Mouse (Mus musculus) lung, embryonic 15.5 days (tissue): Measurements from ENCODE around the gene Hpcal4. TPM values are rescaled to one million over a fixed set of nuclear protein-coding genes. Genes with fewer than 3 reads are reported as not detected.
A peak's percentile ranks its signal among the peaks of the same experiment; 100 is the strongest.
"Not testable (repeated sequence)": the region's sequence is repeated elsewhere in the genome, so short reads cannot be mapped to it uniquely, and the experiment has no call there.

Experiments used
- ATAC-seq: fragments of 200-750 bp; cut with Nextera tagmentation; 2 replicates; pipeline ENCODE4 v1.8.0; 2017; ENCODE audit warnings: moderate number of reproducible peaks, borderline replicate concordance; ENCODE audit not compliant: low FRiP score, low TSS enrichment; ENCODE audit errors: extremely low read depth
- H3K27ac ChIP-seq: fragments of 300-500 bp; sonication (generic); 2 replicates; pipeline ENCODE4 v1.5.1; 2015; ENCODE audit warnings: moderate library complexity, mild to moderate bottlenecking, inconsistent platforms
- H3K27me3 ChIP-seq: fragments of 300-500 bp; sonication (generic); 2 replicates; pipeline ENCODE4 v1.6.1; 2015; ENCODE audit warnings: inconsistent platforms
- H3K36me3 ChIP-seq: fragments of 300-500 bp; sonication (generic); 2 replicates; pipeline ENCODE4 v1.6.1; 2015; ENCODE audit warnings: inconsistent platforms
- H3K4me1 ChIP-seq: fragments of 300-500 bp; sonication (generic); 2 replicates; pipeline ENCODE4 v1.6.1; 2015; ENCODE audit warnings: inconsistent platforms
- H3K4me2 ChIP-seq: fragments of 300-500 bp; sonication (generic); 2 replicates; pipeline ENCODE4 v1.6.1; 2015; ENCODE audit warnings: inconsistent platforms, mild to moderate bottlenecking, moderate library complexity
- H3K4me3 ChIP-seq: fragments of 300-500 bp; sonication (generic); 2 replicates; pipeline ENCODE4 v1.5.1; 2015; ENCODE audit warnings: mild to moderate bottlenecking, inconsistent platforms
- H3K9ac ChIP-seq: fragments of 300-500 bp; sonication (generic); 2 replicates; pipeline ENCODE4 v1.6.1; 2015; ENCODE audit warnings: inconsistent platforms
- H3K9me3 ChIP-seq: fragments of 300-500 bp; sonication (generic); 2 replicates; pipeline ENCODE4 v1.6.1; 2016; ENCODE audit warnings: inconsistent platforms
- WGBS: fragments of 180-500 bp; shearing (Covaris S2); methylation state at CpG from one replicate; pipeline ENCODE4 v1.1.7; 2015; 5-methylcytosine and 5-hydroxymethylcytosine counted together
- polyA plus RNA-seq: library from polyadenylated mRNA; unstranded; fragments of >200 nt; fragmentation: Nextera tagmentation; extraction: Ambion mirVana; gene quantifications from 2 replicates; pipeline ENCODE4 v1.2.1, GENCODE M21; 2015

Gene Hpcal4
- polyA plus RNA-seq, result 0.28 and 0.37 TPM in 2 replicates

DNA sequence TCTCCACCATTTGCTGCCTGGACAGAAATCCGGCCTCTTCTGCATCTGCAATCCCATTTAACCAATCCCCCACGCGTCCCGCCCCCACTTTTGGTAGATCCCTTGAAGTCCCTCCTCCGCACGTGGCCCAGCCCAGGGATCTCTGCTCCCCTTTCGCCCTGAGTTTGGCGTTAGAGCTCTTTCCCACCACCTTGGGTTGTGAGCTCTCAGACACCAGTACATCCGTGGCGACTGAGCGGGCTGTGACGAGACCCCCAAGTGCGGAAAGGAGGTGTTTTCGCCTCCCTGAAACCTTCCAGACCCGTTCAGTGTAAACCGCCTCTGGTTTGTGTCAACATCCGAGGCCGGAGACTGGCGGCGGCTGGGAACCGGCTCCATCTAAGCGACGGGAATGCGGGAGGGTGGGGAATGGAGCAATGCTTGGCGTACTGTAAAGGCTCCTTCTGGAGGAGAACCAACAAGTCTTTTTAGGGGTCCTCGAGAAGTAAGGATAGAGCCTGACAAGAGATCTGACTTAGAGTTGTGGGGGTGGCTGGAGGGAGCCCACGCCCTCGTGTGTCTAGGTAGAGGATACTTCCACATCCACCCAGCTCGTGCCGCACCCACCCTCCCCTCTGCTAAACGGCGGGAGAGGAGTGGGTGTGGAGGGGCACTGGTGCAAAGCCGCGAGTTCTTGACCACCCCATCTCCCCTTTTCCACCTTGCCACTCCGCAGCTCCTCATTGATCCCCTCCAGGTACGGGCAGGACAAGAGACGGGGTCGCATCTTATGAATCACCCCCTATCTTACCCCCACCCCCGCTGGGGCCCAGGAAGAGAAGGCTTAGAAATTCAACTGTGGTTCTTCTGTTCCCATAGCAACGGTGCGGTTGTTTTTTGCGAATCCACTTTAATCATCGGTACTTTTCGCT is at the start of gene Hpcal4:
Gene Hpcal4, plus strand, starts transcription at position 900 of the 911 bp plus-strand sequence.
- Histone ChIP-seq H3K27me3 (peaks cover 77% of the 10 kb centered on the region), H3K4me3 (peak within 1 kb of the TSS; percentile 41), H3K9me3 (no peaks in the 10 kb centered on the region), H3K9ac (no peak within 1 kb of the TSS; the same call in 1 of the 2 replicates), H3K4me1 (peaks cover 19% of the 10 kb centered on the region), H3K27ac (no peak within 1 kb of the TSS), H3K4me2 (peak within 1 kb of the TSS; percentile 72), H3K36me3 (no peaks in the 10 kb centered on the region)
- peak; percentile 44; the same call in 1 of the 2 replicates for ATAC-seq
- under 1% methylated on average over 44 of the region's 44 CpGs for WGBS

GRCm38 (mm10) chr4:123137551-123137950 is 45.5 kb upstream of the Hpcal4 start:
- Histone ChIP-seq H3K9me3 (no peaks in the 10 kb centered on the region), H3K4me3 (no peak overlapping the region), H3K9ac (no peak overlapping the region), H3K4me2 (no peak overlapping the region), H3K27ac (no peak overlapping the region), H3K4me1 (peaks cover 19% of the 10 kb centered on the region), H3K36me3 (peaks cover 39% of the 10 kb centered on the region), H3K27me3 (no peaks in the 10 kb centered on the region)
- 79% methylated on average over 3 of the region's 3 CpGs for WGBS
- ATAC-seq, result no peak

GRCm38 (mm10) chr4:123139513-123140154 is 43.4 kb upstream of the Hpcal4 start, which contains the start of gene Ppie:
TSS of gene Ppie (minus strand) at chr4:123139951.
- H3K4me3 ChIP-seq, result peak within 1 kb of the TSS; percentile 63
- peak within 1 kb of the TSS; percentile 61 for H3K9ac ChIP-seq
- peaks cover 19% of the 10 kb centered on the region for H3K4me1 ChIP-seq
- no peaks in the 10 kb centered on the region for H3K27me3 ChIP-seq
- under 1% methylated on average over 34 of the region's 34 CpGs for WGBS
- H3K9me3 ChIP-seq, result no peaks in the 10 kb centered on the region
- H3K36me3 ChIP-seq, result peaks cover 22% of the 10 kb centered on the region
- peak; percentile 98 for ATAC-seq
- peak within 1 kb of the TSS; percentile 67 for H3K4me2 ChIP-seq
- peak within 1 kb of the TSS; percentile 90 for H3K27ac ChIP-seq

GRCm38 (mm10) chr4:123147446-123148150 is 35.4 kb upstream of the Hpcal4 start:
- Histone ChIP-seq H3K4me1 (no peaks in the 10 kb centered on the region), H3K27ac (no peak overlapping the region), H3K9me3 (no peaks in the 10 kb centered on the region), H3K36me3 (no peaks in the 10 kb centered on the region), H3K9ac (no peak overlapping the region), H3K4me2 (no peak overlapping the region), H3K27me3 (no peaks in the 10 kb centered on the region), H3K4me3 (no peak overlapping the region)
- 66% methylated on average over 5 of the region's 5 CpGs for WGBS
- ATAC-seq, result no peak

GRCm38 (mm10) chr4:123152003-123152402 is 31.0 kb upstream of the Hpcal4 start:
- no peak overlapping the region for H3K9ac ChIP-seq
- H3K27me3 ChIP-seq, result no peaks in the 10 kb centered on the region; the same call in 1 of the 2 replicates
- no peak for ATAC-seq
- H3K27ac ChIP-seq, result no peak overlapping the region
- H3K4me3 ChIP-seq, result no peak overlapping the region
- H3K4me1 ChIP-seq, result no peaks in the 10 kb centered on the region
- no peaks in the 10 kb centered on the region for H3K9me3 ChIP-seq
- H3K36me3 ChIP-seq, result no peaks in the 10 kb centered on the region
- H3K4me2 ChIP-seq, result no peak overlapping the region
- 71% methylated on average over 4 of the region's 4 CpGs for WGBS

GRCm38 (mm10) chr4:123152976-123153375 is 30.1 kb upstream of the Hpcal4 start:
- no peaks in the 10 kb centered on the region; the same call in 1 of the 2 replicates for H3K27me3 ChIP-seq
- no peaks in the 10 kb centered on the region for H3K36me3 ChIP-seq
- no peak overlapping the region for H3K27ac ChIP-seq
- no peak overlapping the region for H3K4me2 ChIP-seq
- no peaks in the 10 kb centered on the region for H3K4me1 ChIP-seq
- 28% methylated on average over 5 of the region's 5 CpGs for WGBS
- ATAC-seq, result no peak
- no peak overlapping the region for H3K4me3 ChIP-seq
- H3K9me3 ChIP-seq, result no peaks in the 10 kb centered on the region
- no peak overlapping the region for H3K9ac ChIP-seq

DNA sequence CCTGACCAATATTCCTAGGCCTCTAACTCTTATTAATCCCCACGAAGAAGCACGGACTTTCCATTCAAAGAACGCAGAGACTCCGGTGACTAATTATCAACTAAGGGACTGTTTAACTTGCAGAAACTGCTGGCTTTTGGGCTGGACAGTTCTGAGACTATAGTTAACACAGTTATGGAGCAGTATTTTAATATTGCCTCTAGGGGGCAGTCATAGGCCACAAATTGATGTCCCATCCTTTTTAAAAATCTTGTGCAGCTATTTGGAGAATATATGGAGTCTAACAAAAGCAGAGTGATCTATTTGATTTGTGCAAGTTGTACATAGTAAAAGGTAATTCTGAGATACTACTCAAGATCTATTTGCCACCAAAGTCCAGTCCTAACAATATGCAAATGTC is 28.0 kb upstream of the Hpcal4 start:
- H3K27ac ChIP-seq, result no peak overlapping the region
- H3K4me3 ChIP-seq, result no peak overlapping the region
- no peaks in the 10 kb centered on the region for H3K4me1 ChIP-seq
- H3K9ac ChIP-seq, result no peak overlapping the region
- H3K9me3 ChIP-seq, result no peaks in the 10 kb centered on the region
- H3K36me3 ChIP-seq, result no peaks in the 10 kb centered on the region
- 25% methylated on average over 4 of the region's 4 CpGs for WGBS
- H3K27me3 ChIP-seq, result no peaks in the 10 kb centered on the region; the same call in 1 of the 2 replicates
- no peak overlapping the region for H3K4me2 ChIP-seq
- ATAC-seq, result no peak

DNA sequence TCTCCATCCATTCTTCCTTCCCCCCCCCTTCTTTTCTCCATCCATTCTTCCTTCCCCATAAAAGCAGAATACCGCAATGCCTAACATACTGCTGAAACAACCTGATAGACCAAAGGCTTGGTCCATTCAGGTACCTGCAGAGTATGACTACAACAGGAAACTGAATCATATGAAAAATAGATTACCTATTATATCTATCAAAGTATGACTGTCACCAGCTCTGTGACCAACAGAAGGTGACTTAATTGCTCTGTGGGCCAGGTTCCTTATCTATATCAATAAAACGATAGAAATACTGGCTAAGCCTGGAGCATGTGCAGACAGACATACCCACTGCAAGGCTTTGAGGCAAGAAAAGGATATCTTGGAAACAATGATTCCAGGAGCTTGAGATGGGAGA is 27.6 kb upstream of the Hpcal4 start:
- H3K9ac ChIP-seq, result no peak overlapping the region
- WGBS, result 65% methylated on average over 2 of the region's 2 CpGs

GRCm38 (mm10) chr4:123155840-123156239 is 27.2 kb upstream of the Hpcal4 start:
- no peak overlapping the region for H3K27ac ChIP-seq
- H3K27me3 ChIP-seq, result no peaks in the 10 kb centered on the region; the same call in 1 of the 2 replicates
- H3K4me3 ChIP-seq, result no peak overlapping the region
- H3K9ac ChIP-seq, result no peak overlapping the region
- H3K9me3 ChIP-seq, result no peaks in the 10 kb centered on the region
- H3K36me3 ChIP-seq, result no peaks in the 10 kb centered on the region
- no peak for ATAC-seq
- H3K4me2 ChIP-seq, result no peak overlapping the region
- H3K4me1 ChIP-seq, result no peaks in the 10 kb centered on the region

More for the DNA sequence above, 27.6 kb upstream of the Hpcal4 start:
- Histone ChIP-seq H3K27me3 (no peaks in the 10 kb centered on the region; the same call in 1 of the 2 replicates), H3K27ac (no peak overlapping the region), H3K4me1 (no peaks in the 10 kb centered on the region), H3K36me3 (no peaks in the 10 kb centered on the region), H3K9me3 (no peaks in the 10 kb centered on the region), H3K4me2 (no peak overlapping the region), H3K4me3 (no peak overlapping the region)
- ATAC-seq, result no peak

- Histone ChIP-seq H3K4me2 (no peak overlapping the region), H3K27me3 (peaks cover 31% of the 10 kb centered on the region), H3K9me3 (no peaks in the 10 kb centered on the region), H3K9ac (no peak overlapping the region), H3K27ac (no peak overlapping the region), H3K4me1 (no peaks in the 10 kb centered on the region), H3K36me3 (no peaks in the 10 kb centered on the region), H3K4me3 (no peak overlapping the region)
- ATAC-seq, result no peak
- WGBS, result 71% methylated on average over 6 of the region's 6 CpGs
Observed at GRCm38 (mm10) chr4:123160571-123160970, 22.5 kb upstream of the Hpcal4 start.

DNA sequence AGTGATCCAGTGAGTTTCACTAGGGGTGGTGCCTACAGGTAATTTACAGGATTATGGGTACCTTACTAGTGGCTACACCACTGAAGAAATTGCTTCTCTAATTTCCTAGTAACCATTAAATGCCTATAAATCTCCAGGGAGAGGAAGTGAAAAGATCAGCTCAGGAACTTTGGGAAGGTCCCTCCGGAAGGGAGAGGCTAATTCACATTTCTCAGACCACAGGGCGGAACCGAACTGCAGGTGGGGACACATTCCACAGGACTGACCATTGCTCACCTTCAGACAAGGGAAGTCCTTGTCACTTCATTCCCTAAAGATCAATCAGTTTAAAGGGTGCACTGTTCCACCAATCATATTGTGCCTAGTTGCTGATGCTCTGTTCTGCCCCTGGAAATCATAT is 21.8 kb upstream of the Hpcal4 start:
- H3K27me3 ChIP-seq, result peaks cover 31% of the 10 kb centered on the region
- WGBS, result 69% methylated on average over 3 of the region's 3 CpGs

More for the DNA sequence above, 21.8 kb upstream of the Hpcal4 start:
- not testable (repeated sequence) for H3K4me1 ChIP-seq, H3K4me2 ChIP-seq, H3K9me3 ChIP-seq, H3K4me3 ChIP-seq, ATAC-seq, H3K36me3 ChIP-seq, H3K9ac ChIP-seq, H3K27ac ChIP-seq
